Mouse (Mus musculus) heart, embryonic 16.5 days (tissue): ENCODE results near the gene Mapt. TPM values are rescaled to one million over a fixed set of nuclear protein-coding genes. Genes with fewer than 3 reads are reported as not detected.
A peak's percentile ranks its signal among the peaks of the same experiment; 100 is the strongest.
"Not testable (repeated sequence)": the region's sequence is repeated elsewhere in the genome, so short reads cannot be mapped to it uniquely, and the experiment has no call there.

Source experiments
- ATAC-seq: fragments of 200-750 bp; cut with Nextera tagmentation; replicated peaks from 2 replicates; pipeline ENCODE4 v1.8.0; 2017; ENCODE audit warnings: moderate number of reproducible peaks; ENCODE audit not compliant: insufficient read depth, low FRiP score; ENCODE audit errors: extremely low read depth
- H3K27ac ChIP-seq: fragments of 300-500 bp; sonication (generic); 2 replicates; pipeline ENCODE4 v1.5.1; 2014; ENCODE audit warnings: mild to moderate bottlenecking, low read length, control low read depth, moderate library complexity
- H3K27me3 ChIP-seq: fragments of 300-500 bp; sonication (generic); 2 replicates; pipeline ENCODE4 v1.6.1; 2014; ENCODE audit warnings: low read length, mixed read lengths; ENCODE audit not compliant: control insufficient read depth, insufficient read depth
- H3K36me3 ChIP-seq: fragments of 300-500 bp; sonication (generic); 2 replicates; pipeline ENCODE4 v1.6.1; 2014; ENCODE audit not compliant: control insufficient read depth, insufficient read depth
- H3K4me1 ChIP-seq: fragments of 300-500 bp; sonication (generic); 2 replicates; pipeline ENCODE4 v1.6.1; 2014; ENCODE audit warnings: low read length, mixed read lengths; ENCODE audit not compliant: control insufficient read depth, insufficient read depth
- H3K4me2 ChIP-seq: fragments of 300-500 bp; sonication (generic); 2 replicates; pipeline ENCODE4 v1.6.1; 2014; ENCODE audit warnings: low read depth, mild to moderate bottlenecking, control low read depth, low read length
- H3K4me3 ChIP-seq: fragments of 300-500 bp; sonication (generic); 2 replicates; pipeline ENCODE4 v1.5.1; 2014; ENCODE audit warnings: mild to moderate bottlenecking, control low read depth, low read length
- H3K9ac ChIP-seq: fragments of 300-500 bp; sonication (generic); 2 replicates; pipeline ENCODE4 v1.6.1; 2014; ENCODE audit warnings: low read length, control low read depth
- H3K9me3 ChIP-seq: fragments of 300-500 bp; sonication (generic); replicated peaks from 2 replicates; pipeline ENCODE4 v1.6.1; 2016; ENCODE audit warnings: low read length; ENCODE audit not compliant: control insufficient read depth
- WGBS: fragments of 180-500 bp; shearing (Covaris S2); extraction: QIAGEN DNeasy Blood & Tissue Kit; methylation state at CpG from one replicate; pipeline ENCODE4 v1.1.7; 2014; 5-methylcytosine and 5-hydroxymethylcytosine counted together
- polyA plus RNA-seq: library from polyadenylated mRNA; unstranded; fragments of >200 nt; fragmentation: Nextera tagmentation; extraction: Ambion mirVana; gene quantifications from 2 replicates; pipeline ENCODE4 v1.2.1, GENCODE M21; 2015

The Mapt gene
- polyA plus RNA-seq, 1 experiment from 2014 or later = 0.88 TPM

- H3K4me1 ChIP-seq, H3K9me3 ChIP-seq, H3K27ac ChIP-seq, ATAC-seq, H3K4me2 ChIP-seq, H3K9ac ChIP-seq, H3K36me3 ChIP-seq, H3K27me3 ChIP-seq, H3K4me3 ChIP-seq: not testable (repeated sequence)
- WGBS = 70% methylated on average over 6 of the region's 6 CpGs
Measured at GRCm38 (mm10) chr11:104245478-104245877, 14.3 kb downstream of the Mapt start.

- Histone ChIP-seq H3K36me3 (no peaks in the 10 kb centered on the region), H3K4me3 (no peak overlapping the region), H3K4me2 (0 out of 2 replicates have a peak overlapping the region, but pooled peaks have one; percentile 15), H3K4me1 (peaks cover 3% of the 10 kb centered on the region; the same call in 1 of the 2 replicates), H3K27ac (no peak overlapping the region), H3K9ac (no peak overlapping the region; the same call in 1 of the 2 replicates), H3K9me3 (no peaks in the 10 kb centered on the region), H3K27me3 (no peaks in the 10 kb centered on the region)
- WGBS = 20% methylated on average over 6 of the region's 6 CpGs
- no peak for ATAC-seq
Measured at GRCm38 (mm10) chr11:104246171-104246694, 15.0 kb downstream of the Mapt start.

GRCm38 (mm10) chr11:104247141-104247717, 16.0 kb downstream of the Mapt start:
- Histone ChIP-seq H3K4me3 (no peak overlapping the region), H3K9me3 (no peaks in the 10 kb centered on the region), H3K4me2 (no peak overlapping the region), H3K27ac (no peak overlapping the region), H3K9ac (no peak overlapping the region), H3K4me1 (peaks cover 3% of the 10 kb centered on the region; the same call in 1 of the 2 replicates), H3K27me3 (no peaks in the 10 kb centered on the region), H3K36me3 (no peaks in the 10 kb centered on the region)
- 65% methylated on average over 6 of the region's 6 CpGs for WGBS
- no peak for ATAC-seq

- no peak overlapping the region for H3K9ac ChIP-seq
- H3K36me3 ChIP-seq = no peaks in the 10 kb centered on the region
- no peak overlapping the region for H3K27ac ChIP-seq
- no peaks in the 10 kb centered on the region for H3K9me3 ChIP-seq
- H3K4me2 ChIP-seq = no peak overlapping the region
- H3K4me1 ChIP-seq = peaks cover 3% of the 10 kb centered on the region; the same call in 1 of the 2 replicates
- no peak for ATAC-seq
- WGBS = 47% methylated on average over 8 of the region's 8 CpGs
- no peaks in the 10 kb centered on the region for H3K27me3 ChIP-seq
- H3K4me3 ChIP-seq = no peak overlapping the region
Measured at GRCm38 (mm10) chr11:104249420-104249819, 18.2 kb downstream of the Mapt start.

- Histone ChIP-seq H3K4me3 (no peak overlapping the region), H3K27ac (no peak overlapping the region), H3K4me1 (peaks cover 3% of the 10 kb centered on the region; the same call in 1 of the 2 replicates), H3K9ac (no peak overlapping the region), H3K4me2 (no peak overlapping the region), H3K27me3 (no peaks in the 10 kb centered on the region), H3K9me3 (no peaks in the 10 kb centered on the region), H3K36me3 (no peaks in the 10 kb centered on the region)
- WGBS = 73% methylated on average over 6 of the region's 6 CpGs
- ATAC-seq = no peak
Measured at GRCm38 (mm10) chr11:104251121-104251520, 19.9 kb downstream of the Mapt start.

- no peak for ATAC-seq
- no peak overlapping the region for H3K27ac ChIP-seq
- H3K4me3 ChIP-seq = no peak overlapping the region
- H3K27me3 ChIP-seq = no peaks in the 10 kb centered on the region
- no peaks in the 10 kb centered on the region for H3K4me1 ChIP-seq
- no peak overlapping the region for H3K4me2 ChIP-seq
- no peaks in the 10 kb centered on the region for H3K9me3 ChIP-seq
- H3K9ac ChIP-seq = no peak overlapping the region
- no peaks in the 10 kb centered on the region for H3K36me3 ChIP-seq
- 74% methylated on average over 3 of the region's 3 CpGs for WGBS
Measured at GRCm38 (mm10) chr11:104252094-104252493, 20.9 kb downstream of the Mapt start.

GRCm38 (mm10) chr11:104254408-104255039, 23.3 kb downstream of the Mapt start:
- no peaks in the 10 kb centered on the region for H3K27me3 ChIP-seq
- H3K27ac ChIP-seq = no peak overlapping the region
- WGBS = 75% methylated on average over 10 of the region's 10 CpGs
- H3K36me3 ChIP-seq = no peaks in the 10 kb centered on the region
- no peaks in the 10 kb centered on the region for H3K9me3 ChIP-seq
- H3K9ac ChIP-seq = no peak overlapping the region
- no peaks in the 10 kb centered on the region for H3K4me1 ChIP-seq
- H3K4me2 ChIP-seq = no peak overlapping the region
- no peak for ATAC-seq
- H3K4me3 ChIP-seq = no peak overlapping the region

- WGBS = 75% methylated on average over 2 of the region's 2 CpGs
- H3K27me3 ChIP-seq = no peaks in the 10 kb centered on the region
- ATAC-seq = no peak
- no peaks in the 10 kb centered on the region for H3K9me3 ChIP-seq
- no peaks in the 10 kb centered on the region for H3K4me1 ChIP-seq
- no peaks in the 10 kb centered on the region for H3K36me3 ChIP-seq
- no peak overlapping the region for H3K4me2 ChIP-seq
- H3K4me3 ChIP-seq = no peak overlapping the region
- H3K27ac ChIP-seq = no peak overlapping the region
- H3K9ac ChIP-seq = no peak overlapping the region
Measured at GRCm38 (mm10) chr11:104256179-104256578, 25.0 kb downstream of the Mapt start.

- ATAC-seq = no peak
- H3K9me3 ChIP-seq = no peaks in the 10 kb centered on the region
- H3K9ac ChIP-seq = no peak overlapping the region
- H3K27me3 ChIP-seq = no peaks in the 10 kb centered on the region
- H3K4me3 ChIP-seq = no peak overlapping the region
- WGBS = 35% methylated on average over 4 of the region's 4 CpGs
- H3K4me1 ChIP-seq = no peaks in the 10 kb centered on the region
- no peak overlapping the region for H3K4me2 ChIP-seq
- no peak overlapping the region for H3K27ac ChIP-seq
- H3K36me3 ChIP-seq = no peaks in the 10 kb centered on the region
Measured at GRCm38 (mm10) chr11:104258991-104259390, 27.8 kb downstream of the Mapt start.
